In the genomic region with DNA sequence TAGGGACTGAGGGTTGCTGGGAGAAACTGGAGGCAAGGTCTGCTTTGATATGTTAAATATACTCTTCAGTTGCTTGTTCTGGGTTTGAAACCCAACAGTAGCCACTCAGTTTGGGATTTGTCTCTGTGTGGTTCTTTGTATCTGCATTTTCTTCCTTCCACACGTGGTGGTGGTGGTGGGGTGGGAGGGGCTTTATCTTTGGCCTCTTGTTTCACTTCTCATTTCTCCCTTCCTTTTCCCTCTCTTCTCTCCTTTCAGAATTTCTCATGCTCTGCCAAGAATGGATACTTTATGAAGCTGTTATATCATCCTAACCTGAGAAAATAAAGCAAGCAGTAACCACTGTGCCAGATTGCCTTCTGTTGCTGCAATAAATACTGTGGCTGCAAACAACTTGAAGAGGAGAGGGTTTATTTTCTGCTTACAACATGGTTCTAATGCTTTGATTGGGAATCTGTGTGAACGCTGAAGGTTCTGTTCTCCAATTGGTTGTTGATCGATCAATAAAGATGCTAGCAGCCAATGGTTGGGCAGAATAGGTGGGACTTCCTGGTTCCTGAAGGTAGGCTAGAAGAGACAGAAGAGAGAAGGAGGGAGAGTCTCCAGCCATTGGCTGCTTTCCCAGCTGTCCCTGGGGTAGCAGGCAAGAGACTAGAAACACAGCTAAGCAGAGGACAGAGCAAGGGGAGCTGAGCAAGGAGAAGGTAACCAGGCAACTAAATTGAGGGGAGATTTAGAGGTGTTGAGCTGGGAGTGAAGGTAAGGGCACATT, we compare ENCODE assay signal across 8 mouse cellular contexts.
DNase-seq lines count a peak whose midpoint lies in the region; ATAC-seq and TF ChIP-seq lines count a peak whose summit lies in the region.

No protein-coding gene starts in this region.

- 0 out of 2 replicates have a peak, but pooled peaks cover 6% of the 10 kb centered on the region for H3K4me1 ChIP-seq in G1E (ENCODE audit: insufficient read depth, low read depth, low read length)
- peaks cover 3% of the 10 kb centered on the region; the same call in 1 of the 2 replicates for H3K4me1 ChIP-seq in kidney, adult 2 months (ENCODE audit: control insufficient read depth, insufficient read depth, low read length)
- no peaks in the 10 kb centered on the region for H3K4me1 ChIP-seq in midbrain, embryonic 15.5 days
- no peaks in the 10 kb centered on the region for H3K4me1 ChIP-seq in forebrain, embryonic 14.5 days (ENCODE audit: control insufficient read depth, insufficient read depth, low read length)

- no peak for TF ChIP-seq POLR2A in kidney, adult 2 months (IDR thresholded peaks at IDR 0.05; ENCODE audit: low read depth, low read length)

- H3K4me3 ChIP-seq in G1E (ENCODE audit: low read depth, low read length): no peak overlapping the region
- peak overlapping the region; percentile 1; the same call in 1 of the 2 replicates for H3K4me3 ChIP-seq in kidney, adult 2 months (ENCODE audit: insufficient read depth, low read depth, low read length)
- H3K4me3 ChIP-seq in midbrain, embryonic 15.5 days: no peak overlapping the region
- H3K4me3 ChIP-seq in forebrain, embryonic 14.5 days (ENCODE audit: low read depth, low read length): no peak overlapping the region

- WGBS in kidney, adult 2 months: 77% methylated on average over 3 of the region's 3 CpGs
- 74% methylated on average over 3 of the region's 3 CpGs for WGBS in midbrain, embryonic 15.5 days
- WGBS in forebrain, embryonic 14.5 days: 76% methylated on average over 3 of the region's 3 CpGs

- TF ChIP-seq CTCF in G1E (IDR thresholded peaks at IDR 0.05; ENCODE audit: low read depth, low read length): no peak
- no peak for TF ChIP-seq CTCF in kidney, adult 2 months (conservative IDR thresholded peaks at IDR 0.05; ENCODE audit: insufficient read depth, insufficient read length, low read depth, low read length)

- H3K27me3 ChIP-seq in G1E (ENCODE audit: insufficient read depth, low read length): no peaks in the 10 kb centered on the region
- H3K27me3 ChIP-seq in kidney, adult 2 months (replicated peaks; ENCODE audit: control insufficient read depth, insufficient read depth, low read length): no peaks in the 10 kb centered on the region
- H3K27me3 ChIP-seq in midbrain, embryonic 15.5 days (replicated peaks): no peaks in the 10 kb centered on the region
- H3K27me3 ChIP-seq in forebrain, embryonic 14.5 days (replicated peaks; ENCODE audit: control insufficient read depth, insufficient read depth, low read length): no peaks in the 10 kb centered on the region

- H3K9me3 ChIP-seq in G1E (replicated peaks): no peaks in the 10 kb centered on the region
- no peaks in the 10 kb centered on the region for H3K9me3 ChIP-seq in midbrain, embryonic 15.5 days
- no peaks in the 10 kb centered on the region for H3K9me3 ChIP-seq in forebrain, embryonic 14.5 days (replicated peaks; ENCODE audit: control insufficient read depth, low read length)

- H3K27ac ChIP-seq in kidney, adult 2 months (ENCODE audit: insufficient read depth, low read depth, low read length): peak overlapping the region; percentile 8; the same call in 1 of the 2 replicates
- H3K27ac ChIP-seq in midbrain, embryonic 15.5 days: no peak overlapping the region
- H3K27ac ChIP-seq in forebrain, embryonic 14.5 days (ENCODE audit: low read depth, low read length): no peak overlapping the region

- no peak overlapping the region for H3K4me2 ChIP-seq in midbrain, embryonic 15.5 days
- no peak overlapping the region for H3K4me2 ChIP-seq in forebrain, embryonic 14.5 days (ENCODE audit: low read length)

- H3K9ac ChIP-seq in midbrain, embryonic 15.5 days: no peak overlapping the region
- no peak overlapping the region for H3K9ac ChIP-seq in forebrain, embryonic 14.5 days (ENCODE audit: low read length)

- no peaks in the 10 kb centered on the region for H3K36me3 ChIP-seq in G1E (replicated peaks)
- H3K36me3 ChIP-seq in kidney, adult 2 months (ENCODE audit: control insufficient read depth, insufficient read depth, low read length): no peaks in the 10 kb centered on the region
- no peaks in the 10 kb centered on the region for H3K36me3 ChIP-seq in midbrain, embryonic 15.5 days (replicated peaks)
- no peaks in the 10 kb centered on the region for H3K36me3 ChIP-seq in forebrain, embryonic 14.5 days (ENCODE audit: control insufficient read depth, insufficient read depth, low read length)

- peak; percentile 28; the same call in 1 of the 2 replicates for ATAC-seq in G1E (ENCODE audit: extremely low read depth, insufficient number of reproducible peaks, low FRiP score, poor library complexity, severe bottlenecking)
- ATAC-seq in midbrain, embryonic 15.5 days (replicated peaks): peak; percentile 91
- ATAC-seq in forebrain, embryonic 14.5 days: no peak; the same call in 1 of the 2 replicates

- DNase-seq in layer of hippocampus, adult 9-11 months: peak; percentile 55
- no peak for DNase-seq in layer of hippocampus, postnatal 25 days (ENCODE audit: extremely low spot score in 1 of 2, low spot score in 1 of 2)
- peak; percentile 4 for DNase-seq in G1E (ENCODE audit: low spot score)
- peak; percentile 35 for DNase-seq in cerebellum, adult 8-10 months
- peak; percentile 67 for DNase-seq in kidney, adult 2 months
- DNase-seq in thymus, postnatal 36 days: peak; percentile 61 to 62
- DNase-seq in forebrain, embryonic 14.5 days (ENCODE audit: low spot score): no peak

Comparison
In these comparisons a context has a peak if more than half of its experiments do, and no peak if none do; other contexts are left out.
1. DNase-seq: peak in layer of hippocampus, adult 9-11 months (single experiment), G1E (single experiment), cerebellum, adult 8-10 months (single experiment), kidney, adult 2 months (single experiment) and thymus, postnatal 36 days (2 of 2); none in layer of hippocampus, postnatal 25 days (0 of 2) and forebrain, embryonic 14.5 days (single experiment).